Mouse (Mus musculus): ENCODE measurements at regions not wholly inside any gene's neighbourhood (a gene's known extent, or its start where the extent isn't known, plus 50 kb on each side); places are given as distances from the start of the nearest gene placed in this dataset.

- no peak for DNase-seq (ENCODE audit: low spot score)
- H3K27ac ChIP-seq, result no peak overlapping the region
- H3K9me3 ChIP-seq, result no peaks in the 10 kb centered on the region
- no peaks in the 10 kb centered on the region for H3K4me1 ChIP-seq
- H3K36me3 ChIP-seq, result no peaks in the 10 kb centered on the region
- 88% methylated on average over 3 of the region's 3 CpGs for WGBS
- H3K27me3 ChIP-seq (ENCODE audit: insufficient read depth, poor library complexity, severe bottlenecking), result no peaks in the 10 kb centered on the region
- no peak overlapping the region for H3K4me3 ChIP-seq
Measured at GRCm38 (mm10) chr1:83661808-83662802, 254.1 kb upstream of the Sphkap start.

GRCm38 (mm10) chr1:83653661-83654060 lies 245.7 kb upstream of the Sphkap start:
- no peak overlapping the region for H3K27ac ChIP-seq
- no peak overlapping the region for H3K4me3 ChIP-seq
- no peaks in the 10 kb centered on the region for H3K9me3 ChIP-seq
- DNase-seq (ENCODE audit: low spot score), result no peak
- H3K4me1 ChIP-seq, result no peaks in the 10 kb centered on the region
- 85% methylated on average over 2 of the region's 2 CpGs for WGBS
- no peaks in the 10 kb centered on the region for H3K36me3 ChIP-seq
- no peaks in the 10 kb centered on the region for H3K27me3 ChIP-seq (ENCODE audit: insufficient read depth, poor library complexity, severe bottlenecking)

GRCm38 (mm10) chr1:83645606-83646005 lies 237.6 kb upstream of the Sphkap start:
- Histone ChIP-seq H3K4me1 (no peaks in the 10 kb centered on the region), H3K4me3 (no peak overlapping the region), H3K9me3 (no peaks in the 10 kb centered on the region), H3K27me3 (ENCODE audit: insufficient read depth, poor library complexity, severe bottlenecking) (no peaks in the 10 kb centered on the region), H3K27ac (no peak overlapping the region), H3K36me3 (no peaks in the 10 kb centered on the region)
- WGBS, result 82% methylated on average over 1 of the region's 1 CpGs
- no peak for DNase-seq (ENCODE audit: low spot score)

GRCm38 (mm10) chr1:83642656-83643055 lies 234.7 kb upstream of the Sphkap start:
- DNase-seq (ENCODE audit: low spot score), result no peak

GRCm38 (mm10) chr1:83636051-83636450 lies 228.1 kb upstream of the Sphkap start:
- H3K27ac ChIP-seq, result no peak overlapping the region
- DNase-seq (ENCODE audit: low spot score), result no peak
- H3K4me1 ChIP-seq, result no peaks in the 10 kb centered on the region
- 77% methylated on average over 3 of the region's 3 CpGs for WGBS
- no peak overlapping the region for H3K4me3 ChIP-seq
- H3K9me3 ChIP-seq, result no peaks in the 10 kb centered on the region
- no peaks in the 10 kb centered on the region for H3K27me3 ChIP-seq (ENCODE audit: insufficient read depth, poor library complexity, severe bottlenecking)
- no peaks in the 10 kb centered on the region for H3K36me3 ChIP-seq

More at GRCm38 (mm10) chr1:83642656-83643055, 234.7 kb upstream of the Sphkap start:
- H3K27me3 ChIP-seq (ENCODE audit: insufficient read depth, poor library complexity, severe bottlenecking), result no peaks in the 10 kb centered on the region
- no peaks in the 10 kb centered on the region for H3K9me3 ChIP-seq
- H3K4me3 ChIP-seq, result no peak overlapping the region
- no peaks in the 10 kb centered on the region for H3K36me3 ChIP-seq
- H3K4me1 ChIP-seq, result no peaks in the 10 kb centered on the region
- H3K27ac ChIP-seq, result no peak overlapping the region

GRCm38 (mm10) chr1:83631798-83632197 lies 223.8 kb upstream of the Sphkap start:
- no peaks in the 10 kb centered on the region for H3K36me3 ChIP-seq
- H3K27ac ChIP-seq, result no peak overlapping the region
- H3K9me3 ChIP-seq, result no peaks in the 10 kb centered on the region
- DNase-seq (ENCODE audit: low spot score), result no peak
- H3K4me1 ChIP-seq, result no peaks in the 10 kb centered on the region
- H3K4me3 ChIP-seq, result no peak overlapping the region
- whole genome bisulfite sequencing, result 51% methylated on average over 4 of the region's 4 CpGs
- H3K27me3 ChIP-seq (ENCODE audit: insufficient read depth, poor library complexity, severe bottlenecking), result no peaks in the 10 kb centered on the region

GRCm38 (mm10) chr1:83631394-83631793 lies 223.4 kb upstream of the Sphkap start:
- Histone ChIP-seq H3K27me3 (ENCODE audit: insufficient read depth, poor library complexity, severe bottlenecking) (no peaks in the 10 kb centered on the region), H3K4me1 (no peaks in the 10 kb centered on the region), H3K36me3 (no peaks in the 10 kb centered on the region), H3K9me3 (no peaks in the 10 kb centered on the region), H3K27ac (no peak overlapping the region), H3K4me3 (no peak overlapping the region)
- no peak for DNase-seq (ENCODE audit: low spot score)
- 80% methylated on average over 7 of the region's 7 CpGs for WGBS

- Histone ChIP-seq H3K27ac (no peak overlapping the region), H3K9me3 (no peaks in the 10 kb centered on the region), H3K4me1 (no peaks in the 10 kb centered on the region), H3K4me3 (no peak overlapping the region), H3K36me3 (no peaks in the 10 kb centered on the region), H3K27me3 (ENCODE audit: insufficient read depth, poor library complexity, severe bottlenecking) (no peaks in the 10 kb centered on the region)
- DNase-seq (ENCODE audit: low spot score), result no peak
- WGBS, result 82% methylated on average over 1 of the region's 1 CpGs
Measured at GRCm38 (mm10) chr1:83587258-83587657, 179.3 kb upstream of the Sphkap start.

GRCm38 (mm10) chr1:83583041-83583440 lies 175.0 kb upstream of the Sphkap start:
- Histone ChIP-seq H3K4me1 (no peaks in the 10 kb centered on the region), H3K9me3 (no peaks in the 10 kb centered on the region), H3K27me3 (ENCODE audit: insufficient read depth, poor library complexity, severe bottlenecking) (no peaks in the 10 kb centered on the region), H3K36me3 (no peaks in the 10 kb centered on the region), H3K4me3 (no peak overlapping the region), H3K27ac (no peak overlapping the region)
- WGBS, result 77% methylated on average over 4 of the region's 4 CpGs
- DNase-seq (ENCODE audit: low spot score), result no peak

GRCm38 (mm10) chr1:83569991-83570390 lies 162.0 kb upstream of the Sphkap start:
- no peak overlapping the region for H3K4me3 ChIP-seq
- H3K27ac ChIP-seq, result no peak overlapping the region
- no peaks in the 10 kb centered on the region for H3K36me3 ChIP-seq
- no peaks in the 10 kb centered on the region for H3K27me3 ChIP-seq (ENCODE audit: insufficient read depth, poor library complexity, severe bottlenecking)
- 77% methylated on average over 5 of the region's 5 CpGs for WGBS
- DNase-seq (ENCODE audit: low spot score), result no peak
- no peaks in the 10 kb centered on the region for H3K9me3 ChIP-seq
- no peaks in the 10 kb centered on the region for H3K4me1 ChIP-seq

- Histone ChIP-seq H3K4me3 (no peak overlapping the region), H3K9me3 (no peaks in the 10 kb centered on the region), H3K27ac (no peak overlapping the region), H3K27me3 (ENCODE audit: insufficient read depth, poor library complexity, severe bottlenecking) (no peaks in the 10 kb centered on the region), H3K4me1 (no peaks in the 10 kb centered on the region), H3K36me3 (no peaks in the 10 kb centered on the region)
- no peak for DNase-seq (ENCODE audit: low spot score)
- 89% methylated on average over 1 of the region's 1 CpGs for WGBS
Measured at GRCm38 (mm10) chr1:83568746-83569145, 160.7 kb upstream of the Sphkap start.

- Histone ChIP-seq H3K27ac (no peak overlapping the region), H3K4me1 (no peaks in the 10 kb centered on the region), H3K9me3 (no peaks in the 10 kb centered on the region), H3K4me3 (no peak overlapping the region), H3K36me3 (no peaks in the 10 kb centered on the region), H3K27me3 (ENCODE audit: insufficient read depth, poor library complexity, severe bottlenecking) (no peaks in the 10 kb centered on the region)
- DNase-seq (ENCODE audit: low spot score), result no peak
Measured at GRCm38 (mm10) chr1:83551617-83552016, 143.6 kb upstream of the Sphkap start.

- Histone ChIP-seq H3K9me3 (no peaks in the 10 kb centered on the region), H3K27me3 (ENCODE audit: insufficient read depth, poor library complexity, severe bottlenecking) (no peaks in the 10 kb centered on the region), H3K4me1 (no peaks in the 10 kb centered on the region), H3K4me3 (no peak overlapping the region), H3K36me3 (no peaks in the 10 kb centered on the region), H3K27ac (no peak overlapping the region)
- DNase-seq (ENCODE audit: low spot score), result no peak
Measured at GRCm38 (mm10) chr1:83535461-83535860, 127.5 kb upstream of the Sphkap start.

- WGBS, result 58% methylated on average over 1 of the region's 1 CpGs
- Histone ChIP-seq H3K4me3 (no peak overlapping the region), H3K36me3 (no peaks in the 10 kb centered on the region), H3K4me1 (no peaks in the 10 kb centered on the region), H3K27ac (no peak overlapping the region), H3K9me3 (no peaks in the 10 kb centered on the region), H3K27me3 (ENCODE audit: insufficient read depth, poor library complexity, severe bottlenecking) (no peaks in the 10 kb centered on the region)
- DNase-seq (ENCODE audit: low spot score), result no peak
Measured at GRCm38 (mm10) chr1:83527803-83528202, 119.8 kb upstream of the Sphkap start.
